Mouse (Mus musculus) lung, embryonic 16.5 days (tissue): ENCODE measurements around the gene Pcgf2. TPM values are rescaled to one million over a fixed set of nuclear protein-coding genes. Genes with fewer than 3 reads are reported as not detected.
A peak's percentile ranks its signal among the peaks of the same experiment; 100 is the strongest.
"Not testable (repeated sequence)": the region's sequence is repeated elsewhere in the genome, so short reads cannot be mapped to it uniquely, and the experiment has no call there.

Source experiments
- ATAC-seq: fragments of 200-750 bp; cut with Nextera tagmentation; 2 replicates; pipeline ENCODE4 v1.8.0; 2017; ENCODE audit warnings: low read depth, mild to moderate bottlenecking, moderate library complexity
- H3K27ac ChIP-seq: fragments of 300-500 bp; sonication (generic); 2 replicates; pipeline ENCODE4 v1.5.1; 2014; ENCODE audit warnings: mild to moderate bottlenecking, control low read depth, low read length
- H3K27me3 ChIP-seq: fragments of 300-500 bp; sonication (generic); 2 replicates; pipeline ENCODE4 v1.6.1; 2014; ENCODE audit warnings: low read depth, low read length, mixed read lengths; ENCODE audit not compliant: control insufficient read depth, insufficient read depth
- H3K36me3 ChIP-seq: fragments of 300-500 bp; sonication (generic); 2 replicates; pipeline ENCODE4 v1.6.1; 2014; ENCODE audit warnings: low read length; ENCODE audit not compliant: control insufficient read depth, insufficient read depth
- H3K4me1 ChIP-seq: fragments of 300-500 bp; sonication (generic); replicated peaks from 2 replicates; pipeline ENCODE4 v1.6.1; 2014; ENCODE audit warnings: low read length, mixed read lengths; ENCODE audit not compliant: control insufficient read depth, insufficient read depth
- H3K4me2 ChIP-seq: fragments of 300-500 bp; sonication (generic); 2 replicates; pipeline ENCODE4 v1.6.1; 2014; ENCODE audit warnings: low read depth, low read length, control low read depth
- H3K4me3 ChIP-seq: fragments of 300-500 bp; sonication (generic); 2 replicates; pipeline ENCODE4 v1.5.1; 2014; ENCODE audit warnings: mild to moderate bottlenecking, low read length, control low read depth
- H3K9ac ChIP-seq: fragments of 300-500 bp; sonication (generic); 2 replicates; pipeline ENCODE4 v1.6.1; 2014; ENCODE audit warnings: low read length, control low read depth
- H3K9me3 ChIP-seq: fragments of 300-500 bp; sonication (generic); 2 replicates; pipeline ENCODE4 v1.6.1; 2016; ENCODE audit warnings: low read length; ENCODE audit not compliant: control insufficient read depth
- WGBS: fragments of 180-500 bp; shearing (Covaris S2); extraction: QIAGEN DNeasy Blood & Tissue Kit; methylation state at CpG from one replicate; pipeline ENCODE4 v1.1.7; 2014; 5-methylcytosine and 5-hydroxymethylcytosine counted together
- polyA plus RNA-seq: library from polyadenylated mRNA; unstranded; fragments of >200 nt; fragmentation: Nextera tagmentation; extraction: Ambion mirVana; gene quantifications from 2 replicates; pipeline ENCODE4 v1.2.1, GENCODE M21; 2015

Gene Pcgf2
- polyA plus RNA-seq, 1 experiment from 2014 or later, result 16.2 TPM

DNA sequence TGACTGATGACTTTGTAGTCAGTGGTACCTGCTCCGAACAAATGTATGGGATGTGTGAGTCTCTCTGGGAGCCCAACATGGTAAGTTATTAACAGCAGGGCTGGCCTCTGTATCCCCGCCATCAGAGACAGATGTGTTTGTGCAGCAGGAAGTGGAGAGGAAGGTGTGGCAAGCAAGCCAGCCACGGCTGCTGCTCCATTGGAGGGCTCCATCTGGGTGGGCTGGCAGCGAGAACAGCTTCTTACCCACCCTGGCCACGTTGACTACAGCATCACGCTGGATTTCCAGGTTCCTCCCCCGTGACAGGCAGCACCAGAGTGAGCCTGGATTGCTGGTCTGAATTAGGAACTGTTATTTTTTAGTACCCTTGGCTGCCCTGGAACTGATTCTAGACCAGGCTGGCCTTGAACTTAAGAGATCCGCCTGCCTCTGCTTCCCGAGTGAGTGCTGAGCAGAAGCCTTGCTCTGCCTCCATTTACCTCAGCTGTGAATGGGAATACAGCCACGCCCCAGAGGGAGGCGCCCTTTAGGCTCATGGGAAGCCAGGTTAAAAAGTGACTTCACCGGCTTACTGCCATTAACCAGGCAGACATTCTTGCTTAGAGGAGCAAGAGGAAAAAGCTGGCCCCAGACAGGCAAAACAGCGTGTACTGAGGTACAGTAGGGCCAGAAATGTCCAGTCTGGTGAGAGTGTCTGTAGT, 11.1 kb upstream of the Pcgf2 start:
- H3K27me3 ChIP-seq, result no peaks in the 10 kb centered on the region
- H3K36me3 ChIP-seq, result peaks cover 35% of the 10 kb centered on the region
- no peak overlapping the region for H3K27ac ChIP-seq

DNA sequence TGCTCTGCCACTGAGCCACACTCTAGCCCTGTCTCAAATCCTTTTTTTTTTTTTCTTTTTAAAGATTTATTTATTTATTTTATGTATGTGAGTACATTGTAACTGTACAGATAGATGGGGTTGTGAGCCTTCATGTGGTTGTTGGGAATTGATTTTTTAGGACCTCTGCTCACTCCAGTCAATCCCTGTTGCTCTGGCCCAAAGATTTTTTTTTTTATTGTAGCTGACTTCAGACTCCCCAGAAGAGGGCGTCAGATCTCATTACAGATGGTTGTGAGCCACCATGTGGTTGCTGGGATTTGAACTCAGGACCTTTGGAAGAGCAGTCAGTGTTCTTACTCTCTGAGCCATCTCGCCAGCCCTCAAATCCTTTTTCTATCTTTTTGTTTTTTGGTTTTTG, 9.8 kb upstream of the Pcgf2 start:
- not testable (repeated sequence) for H3K4me2 ChIP-seq, H3K27me3 ChIP-seq, H3K4me1 ChIP-seq, H3K9me3 ChIP-seq, ATAC-seq, H3K9ac ChIP-seq, H3K4me3 ChIP-seq, H3K27ac ChIP-seq
- peaks cover 38% of the 10 kb centered on the region for H3K36me3 ChIP-seq
- WGBS, result 78% methylated on average over 2 of the region's 2 CpGs

More for the DNA sequence above, 11.1 kb upstream of the Pcgf2 start:
- no peaks in the 10 kb centered on the region for H3K9me3 ChIP-seq
- no peak for ATAC-seq
- no peaks in the 10 kb centered on the region for H3K4me1 ChIP-seq
- no peak overlapping the region for H3K4me2 ChIP-seq
- H3K9ac ChIP-seq, result no peak overlapping the region
- 72% methylated on average over 13 of the region's 13 CpGs for WGBS
- H3K4me3 ChIP-seq, result no peak overlapping the region

GRCm38 (mm10) chr11:97703039-97703826, 2.9 kb upstream of the Pcgf2 start, which contains the start of gene Psmb3:
Gene Psmb3, plus strand, starts transcription at chr11:97703399.
- Histone ChIP-seq H3K4me3 (peak within 1 kb of the TSS; percentile 95), H3K4me2 (peak within 1 kb of the TSS; percentile 90), H3K9ac (peak within 1 kb of the TSS; percentile 95), H3K27ac (peak within 1 kb of the TSS; percentile 94), H3K27me3 (no peaks in the 10 kb centered on the region), H3K36me3 (peaks cover 12% of the 10 kb centered on the region), H3K9me3 (no peaks in the 10 kb centered on the region), H3K4me1 (peaks cover 25% of the 10 kb centered on the region)
- peak; percentile 85 for ATAC-seq
- WGBS, result under 1% methylated on average over 35 of the region's 35 CpGs

- peak overlapping the region; percentile 90 for H3K4me2 ChIP-seq
- under 1% methylated on average over 24 of the region's 24 CpGs for WGBS
- peak; percentile 7 for ATAC-seq
- H3K9ac ChIP-seq, result peak overlapping the region; percentile 79
- peak overlapping the region; percentile 94 for H3K27ac ChIP-seq
- no peaks in the 10 kb centered on the region for H3K27me3 ChIP-seq
- peak overlapping the region; percentile 95 for H3K4me3 ChIP-seq
- H3K4me1 ChIP-seq, result peaks cover 32% of the 10 kb centered on the region
- peaks cover 10% of the 10 kb centered on the region for H3K36me3 ChIP-seq
- no peaks in the 10 kb centered on the region for H3K9me3 ChIP-seq
Measured at GRCm38 (mm10) chr11:97702393-97702745, 2.1 kb upstream of the Pcgf2 start.

DNA sequence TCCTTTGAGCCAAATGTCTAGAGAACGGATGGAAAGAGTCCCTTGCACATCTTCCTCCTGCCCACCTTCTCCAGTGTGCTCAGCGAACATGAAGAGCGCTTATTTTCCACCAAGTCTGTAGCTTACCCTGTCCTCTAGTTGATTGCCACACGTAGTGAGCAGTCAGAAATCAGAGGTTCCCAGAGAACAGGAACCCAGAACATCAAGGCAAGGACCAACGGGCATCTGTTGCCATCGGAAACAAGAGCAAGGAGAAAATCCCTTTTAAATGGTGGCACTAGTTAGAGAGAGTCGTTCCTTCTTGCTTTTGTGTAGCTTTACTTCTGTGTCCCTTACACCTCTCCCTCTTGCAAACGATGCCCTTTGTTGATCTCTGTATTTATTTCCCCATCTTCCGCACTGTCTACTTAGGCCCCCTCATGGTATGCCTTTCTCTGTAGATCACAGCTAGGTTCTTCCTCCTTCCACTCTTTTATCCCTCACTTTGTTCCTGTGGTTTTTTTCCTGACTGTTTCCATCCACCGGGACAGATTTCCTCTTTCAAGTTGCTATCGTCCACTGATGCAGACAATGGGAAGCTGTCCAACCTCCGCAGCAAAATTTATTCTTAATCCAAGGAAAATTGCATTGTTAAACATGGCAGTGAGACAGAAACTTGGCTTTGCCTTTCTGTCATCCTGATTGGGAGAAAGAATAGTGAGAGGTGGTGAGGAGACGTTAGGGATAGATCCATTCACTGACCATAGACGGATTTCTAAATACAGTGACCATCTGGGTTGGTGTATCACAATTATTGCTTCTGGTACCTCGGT, 1.5 kb upstream of the Pcgf2 start:
- no peaks in the 10 kb centered on the region for H3K9me3 ChIP-seq
- peak overlapping the region; percentile 43 for H3K27ac ChIP-seq
- H3K27me3 ChIP-seq, result no peaks in the 10 kb centered on the region
- H3K9ac ChIP-seq, result no peak overlapping the region; the same call in 1 of the 2 replicates
- peaks cover 5% of the 10 kb centered on the region; the same call in 1 of the 2 replicates for H3K36me3 ChIP-seq
- peak overlapping the region; percentile 90 for H3K4me2 ChIP-seq
- no peak for ATAC-seq
- peak overlapping the region; percentile 95 for H3K4me3 ChIP-seq
- 43% methylated on average over 15 of the region's 15 CpGs for WGBS
- peaks cover 37% of the 10 kb centered on the region for H3K4me1 ChIP-seq

GRCm38 (mm10) chr11:97700746-97701580, 666 bp upstream of the Pcgf2 start:
- H3K4me1 ChIP-seq, result peaks cover 45% of the 10 kb centered on the region
- H3K4me3 ChIP-seq, result peak overlapping the region; percentile 66
- H3K36me3 ChIP-seq, result no peaks in the 10 kb centered on the region; the same call in 1 of the 2 replicates
- H3K9me3 ChIP-seq, result no peaks in the 10 kb centered on the region
- ATAC-seq, result no peak; the same call in 1 of the 2 replicates
- H3K27ac ChIP-seq, result peak overlapping the region; percentile 100
- H3K27me3 ChIP-seq, result no peaks in the 10 kb centered on the region
- 15% methylated on average over 30 of the region's 30 CpGs for WGBS
- peak overlapping the region; percentile 88 for H3K9ac ChIP-seq
- peak overlapping the region; percentile 90 for H3K4me2 ChIP-seq

GRCm38 (mm10) chr11:97699626-97700002, 683 bp downstream of the Pcgf2 start:
- whole genome bisulfite sequencing, result 0% methylated on average over 6 of the region's 9 CpGs
- no peaks in the 10 kb centered on the region for H3K36me3 ChIP-seq
- no peaks in the 10 kb centered on the region for H3K9me3 ChIP-seq
- H3K27me3 ChIP-seq, result no peaks in the 10 kb centered on the region
- H3K4me3 ChIP-seq, result peak overlapping the region; percentile 66
- H3K4me1 ChIP-seq, result peaks cover 57% of the 10 kb centered on the region
- H3K4me2 ChIP-seq, result peak overlapping the region; percentile 90
- peak; percentile 64 for ATAC-seq
- peak overlapping the region; percentile 100 for H3K27ac ChIP-seq
- H3K9ac ChIP-seq, result peak overlapping the region; percentile 88

DNA sequence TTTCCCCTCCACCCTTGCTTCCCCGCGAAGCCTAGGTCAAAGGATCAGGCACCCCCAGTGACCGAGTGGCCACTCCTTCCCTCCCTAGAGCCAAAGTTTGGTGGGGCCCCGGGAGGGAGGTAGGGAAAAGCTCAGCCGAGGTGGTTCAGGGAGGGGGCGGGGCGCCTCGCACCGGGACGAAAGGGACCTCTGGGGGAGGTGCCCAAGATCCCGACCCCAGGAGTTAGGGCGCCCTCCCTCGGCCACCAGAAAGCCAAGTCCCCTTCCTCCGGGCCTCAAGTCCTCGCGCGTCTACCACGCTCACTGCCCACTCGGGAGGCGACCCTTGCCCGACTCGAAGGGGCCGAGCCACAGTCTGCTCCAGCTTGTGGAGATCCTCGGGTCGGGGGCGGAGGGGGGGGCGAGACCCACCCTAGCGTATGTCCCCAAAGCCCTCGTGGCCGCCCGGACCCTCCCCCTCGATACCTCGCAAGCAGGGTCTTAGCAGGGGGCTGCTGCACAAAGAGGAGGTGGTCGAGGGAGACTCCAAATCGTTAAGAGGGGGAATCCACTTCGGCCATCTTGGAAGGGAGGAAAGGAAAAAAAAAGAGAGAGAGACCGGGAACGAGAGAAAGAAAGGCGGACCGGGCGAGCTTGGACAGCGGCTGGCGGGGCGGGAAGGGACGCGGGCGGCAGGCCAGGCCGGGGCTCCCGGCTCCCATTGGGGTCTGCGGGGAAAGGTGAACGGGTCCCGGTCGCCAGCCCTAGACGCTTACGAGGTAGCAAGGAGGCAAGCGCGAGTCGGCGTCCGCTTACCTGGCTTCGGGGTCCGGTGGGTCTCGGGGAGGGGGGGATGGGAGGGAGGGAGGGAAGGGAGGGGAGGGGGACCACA, 1.3 kb downstream of the Pcgf2 start:
- H3K9me3 ChIP-seq, result no peaks in the 10 kb centered on the region
- H3K36me3 ChIP-seq, result no peaks in the 10 kb centered on the region
- peak overlapping the region; percentile 86 for H3K9ac ChIP-seq
- H3K27me3 ChIP-seq, result no peaks in the 10 kb centered on the region
- peaks cover 56% of the 10 kb centered on the region for H3K4me1 ChIP-seq
- H3K4me3 ChIP-seq, result peak overlapping the region; percentile 66
- H3K27ac ChIP-seq, result peak overlapping the region; percentile 100
- ATAC-seq, result peak; percentile 2
- under 1% methylated on average over 62 of the region's 63 CpGs for WGBS
- H3K4me2 ChIP-seq, result peak overlapping the region; percentile 90
